Mouse (Mus musculus) ES-Bruce4 (cell line): ENCODE data around the gene Fosl2. TPM values are rescaled to one million over a fixed set of nuclear protein-coding genes. Genes with fewer than 3 reads are reported as not detected.

Experiments used
- H3K27ac ChIP-seq: 2 replicates; pipeline ENCODE4 v1.5.1; 2012; ENCODE audit warnings: low read length, inconsistent platforms; ENCODE audit not compliant: insufficient read depth
- H3K27me3 ChIP-seq: 2 replicates; pipeline ENCODE4 v1.6.1; 2012; ENCODE audit warnings: mild to moderate bottlenecking, low read length, inconsistent platforms; ENCODE audit not compliant: control insufficient read depth, poor library complexity, insufficient read depth, severe bottlenecking
- H3K36me3 ChIP-seq: 2 replicates; pipeline ENCODE4 v1.6.1; 2012; ENCODE audit warnings: inconsistent platforms, mild to moderate bottlenecking, low read length, moderate library complexity; ENCODE audit not compliant: control insufficient read depth, poor library complexity, insufficient read depth, severe bottlenecking
- H3K4me1 ChIP-seq: one replicate; pipeline ENCODE4 v1.8.1; 2011; ENCODE audit warnings: low read length; ENCODE audit not compliant: control insufficient read depth, insufficient read depth
- H3K4me3 ChIP-seq: 2 replicates; pipeline ENCODE4 v1.5.1; 2011; ENCODE audit warnings: low read depth, mild to moderate bottlenecking, low read length
- H3K9ac ChIP-seq: 2 replicates; pipeline ENCODE4 v1.6.1; 2012; ENCODE audit warnings: low read depth, mild to moderate bottlenecking, inconsistent platforms; ENCODE audit not compliant: poor library complexity, severe bottlenecking
- H3K9me3 ChIP-seq: replicated peaks from 2 replicates; pipeline ENCODE4 v1.6.1; 2012; ENCODE audit warnings: mild to moderate bottlenecking, low read length, inconsistent platforms; ENCODE audit not compliant: control insufficient read depth, poor library complexity, insufficient read depth, severe bottlenecking
- CTCF ChIP-seq: IDR thresholded peaks from one replicate; pipeline ENCODE4 v1.8.1; 2011; ENCODE audit warnings: low read depth, low read length
- EP300 ChIP-seq: IDR thresholded peaks from 2 replicates; pipeline ENCODE4 v1.6.1; 2011; ENCODE audit warnings: low read depth, low read length; ENCODE audit not compliant: insufficient read depth
- POLR2A ChIP-seq: IDR thresholded peaks from one replicate; pipeline ENCODE4 v1.8.1; 2011; ENCODE audit warnings: low read length; ENCODE audit not compliant: insufficient read depth
- polyA plus RNA-seq: library from polyadenylated mRNA; stranded (reverse); fragments of >200 nt; gene quantifications from 2 replicates; pipeline ENCODE4 v1.2.4, GENCODE M21; 2011; ENCODE audit warnings: low read depth; ENCODE audit not compliant: missing spikeins, insufficient read depth, insufficient read length

Gene Fosl2
- polyA plus RNA-seq, 1 experiment: 20.1 TPM

DNA sequence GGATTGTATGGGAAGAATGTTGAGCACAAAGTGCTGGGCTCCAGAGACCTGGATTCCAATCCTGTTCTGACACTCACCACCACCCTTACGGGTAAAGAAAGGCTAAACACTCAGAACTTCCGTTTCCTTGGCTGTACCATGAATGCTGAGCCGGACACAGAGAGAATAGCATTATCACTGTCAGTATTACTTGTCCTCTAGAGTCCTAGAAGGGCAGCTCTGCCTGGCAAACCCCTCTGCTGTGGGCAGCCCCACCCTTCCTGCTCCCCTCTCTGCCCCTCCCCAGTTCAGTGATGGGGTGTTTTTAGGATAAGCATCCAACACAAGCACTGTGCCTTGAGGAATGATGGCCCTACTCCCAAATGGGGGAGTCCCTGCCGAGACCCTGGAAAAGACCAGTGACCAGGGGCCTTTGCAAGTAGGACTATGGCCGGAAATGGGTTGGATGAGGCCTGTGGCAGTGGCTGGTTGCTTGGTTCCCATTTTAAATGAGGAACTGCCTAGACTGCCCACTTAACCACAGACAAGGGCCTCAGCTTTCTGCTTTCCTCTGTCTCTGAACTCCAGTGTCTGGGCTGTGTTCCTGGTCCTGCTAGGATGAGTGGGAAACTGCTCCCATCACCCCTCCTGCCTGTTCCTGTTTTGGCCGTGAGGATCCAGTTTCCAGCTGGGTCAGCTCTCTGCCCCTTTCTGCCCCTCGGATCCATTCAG is 23.2 kb upstream of the Fosl2 start:
- Histone ChIP-seq H3K36me3 (no peaks in the 10 kb centered on the region), H3K4me3 (no peak overlapping the region), H3K9ac (no peak overlapping the region), H3K27me3 (no peaks in the 10 kb centered on the region), H3K9me3 (no peaks in the 10 kb centered on the region), H3K4me1 (no peaks in the 10 kb centered on the region), H3K27ac (no peak overlapping the region)
- TF ChIP-seq CTCF (no peak), EP300 (no peak), POLR2A (no peak)

DNA sequence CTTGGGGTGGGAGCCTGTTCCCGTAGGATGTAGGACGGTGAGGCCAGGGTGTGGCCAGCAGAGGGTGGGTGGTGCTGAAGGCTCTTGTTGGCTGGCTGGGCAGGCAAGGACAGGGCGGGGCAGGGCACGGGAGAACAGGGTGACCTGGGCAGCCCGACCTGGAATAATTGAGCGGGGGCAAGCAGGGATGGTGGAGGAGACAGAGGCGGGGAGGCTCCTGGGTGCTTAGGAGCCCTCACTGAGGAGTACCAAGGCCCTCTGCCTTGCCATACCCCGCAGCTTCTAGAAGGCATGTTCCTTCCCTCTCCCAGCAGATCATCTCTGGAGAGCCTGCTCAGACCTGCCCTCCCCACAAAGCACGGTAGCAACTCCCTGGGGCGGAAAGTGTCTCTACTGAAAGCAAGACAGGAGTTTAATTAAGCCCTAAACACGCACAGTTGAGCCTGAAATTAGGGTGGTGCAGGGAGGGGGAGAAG is 14.7 kb upstream of the Fosl2 start:
- TF ChIP-seq EP300: no peak
- TF ChIP-seq CTCF: no peak
- TF ChIP-seq POLR2A: no peak
- H3K27me3 ChIP-seq: no peaks in the 10 kb centered on the region
- H3K9me3 ChIP-seq: no peaks in the 10 kb centered on the region
- 0 out of 2 replicates have a peak overlapping the region, but pooled peaks have one; percentile 9 for H3K4me3 ChIP-seq
- no peaks in the 10 kb centered on the region for H3K4me1 ChIP-seq
- no peak overlapping the region for H3K27ac ChIP-seq
- H3K9ac ChIP-seq: no peak overlapping the region
- H3K36me3 ChIP-seq: no peaks in the 10 kb centered on the region

DNA sequence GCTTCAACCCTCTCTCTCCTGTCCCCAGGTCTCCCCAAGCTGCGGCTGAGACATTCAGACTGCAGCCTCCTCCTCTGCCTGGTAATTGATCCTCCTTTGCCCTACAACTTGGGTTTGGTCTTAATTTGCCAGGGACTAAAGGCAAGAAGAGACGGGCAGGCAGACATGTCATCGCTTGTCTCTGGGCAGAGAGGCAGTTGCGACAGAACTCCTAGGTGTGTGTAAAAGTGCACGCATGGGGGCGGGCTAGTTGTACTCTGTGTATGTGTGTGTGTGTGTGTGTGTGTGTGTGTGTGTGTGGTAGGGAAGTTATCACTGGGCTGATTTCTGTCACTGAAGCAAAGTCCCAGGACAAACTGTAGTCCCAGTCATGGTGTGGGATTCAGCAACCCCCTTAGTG is 13.7 kb upstream of the Fosl2 start:
- TF ChIP-seq POLR2A (no peak), CTCF (no peak), EP300 (no peak)
- Histone ChIP-seq H3K4me1 (no peaks in the 10 kb centered on the region), H3K9ac (no peak overlapping the region), H3K9me3 (no peaks in the 10 kb centered on the region), H3K27ac (no peak overlapping the region), H3K27me3 (no peaks in the 10 kb centered on the region), H3K36me3 (no peaks in the 10 kb centered on the region), H3K4me3 (no peak overlapping the region)

DNA sequence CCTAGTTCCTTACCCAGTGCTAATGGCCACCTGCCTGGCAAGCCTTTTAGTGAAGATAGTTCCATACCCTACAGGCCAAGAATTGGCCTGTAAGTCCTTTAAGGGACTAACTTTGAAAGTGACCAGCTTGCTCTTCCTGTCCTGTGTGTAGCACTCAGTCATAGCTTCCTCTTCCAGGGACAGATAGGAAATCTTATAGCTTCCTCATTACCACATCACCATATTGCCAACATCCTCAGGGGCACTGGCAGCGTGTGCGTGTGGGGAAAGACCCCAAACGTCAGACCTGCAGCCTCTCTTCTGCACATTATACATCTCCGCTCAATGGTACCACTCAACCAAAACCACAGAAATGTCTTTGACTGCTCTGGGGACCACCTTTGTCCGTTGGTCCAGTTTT is 13.2 kb upstream of the Fosl2 start:
- no peak overlapping the region for H3K4me3 ChIP-seq
- no peaks in the 10 kb centered on the region for H3K9me3 ChIP-seq
- no peaks in the 10 kb centered on the region for H3K4me1 ChIP-seq
- no peaks in the 10 kb centered on the region for H3K36me3 ChIP-seq
- H3K9ac ChIP-seq: no peak overlapping the region
- no peak overlapping the region for H3K27ac ChIP-seq
- TF ChIP-seq POLR2A (no peak), EP300 (no peak), CTCF (no peak)
- no peaks in the 10 kb centered on the region for H3K27me3 ChIP-seq

DNA sequence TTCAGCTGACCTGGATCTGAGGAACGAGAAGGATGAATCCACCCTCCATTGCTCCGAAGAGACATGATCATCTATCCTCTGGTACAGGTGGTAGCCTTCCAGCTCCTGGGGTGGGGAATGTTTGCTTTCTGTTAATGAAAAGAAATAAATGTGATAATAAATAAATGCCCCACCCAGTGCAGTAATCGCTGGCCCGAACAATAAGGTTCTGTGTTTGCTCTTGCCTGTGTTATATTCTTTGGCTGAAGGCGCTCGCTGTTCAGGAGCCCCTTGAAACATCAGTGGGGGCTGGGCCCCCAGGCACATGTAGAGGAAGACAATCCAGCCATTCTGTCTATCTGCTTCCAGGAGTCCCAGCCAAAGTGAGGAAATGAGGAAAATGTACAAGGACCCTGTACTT is 10.6 kb upstream of the Fosl2 start:
- no peaks in the 10 kb centered on the region for H3K4me1 ChIP-seq
- H3K9ac ChIP-seq: no peak overlapping the region
- H3K27me3 ChIP-seq: no peaks in the 10 kb centered on the region
- no peak overlapping the region for H3K4me3 ChIP-seq
- no peak for TF ChIP-seq CTCF
- no peak for TF ChIP-seq POLR2A
- no peaks in the 10 kb centered on the region for H3K36me3 ChIP-seq
- no peaks in the 10 kb centered on the region for H3K9me3 ChIP-seq
- no peak overlapping the region for H3K27ac ChIP-seq

DNA sequence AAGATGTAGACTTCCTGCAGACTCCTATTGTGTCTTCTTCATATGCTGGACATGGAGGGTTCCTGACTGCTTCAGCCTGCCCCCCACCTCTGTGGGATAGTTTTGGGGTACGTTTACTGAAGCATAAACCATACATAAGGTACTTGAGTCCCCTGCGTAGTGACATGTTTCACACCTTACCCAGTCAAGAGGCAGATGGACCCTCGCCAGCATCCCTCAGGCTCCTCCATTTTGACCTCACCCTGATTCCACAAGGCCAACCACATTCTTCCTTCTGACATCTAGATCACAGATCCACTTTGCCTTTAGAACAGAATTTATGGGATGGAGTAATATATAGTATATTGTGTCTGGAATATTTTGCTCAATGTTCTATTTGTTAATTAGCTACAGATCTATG is 8.4 kb upstream of the Fosl2 start:
- H3K36me3 ChIP-seq: no peaks in the 10 kb centered on the region
- H3K9ac ChIP-seq: no peak overlapping the region
- H3K27ac ChIP-seq: no peak overlapping the region
- TF ChIP-seq POLR2A (no peak), EP300 (no peak), CTCF (no peak)
- no peak overlapping the region for H3K4me3 ChIP-seq
- no peaks in the 10 kb centered on the region for H3K4me1 ChIP-seq
- H3K9me3 ChIP-seq: no peaks in the 10 kb centered on the region
- H3K27me3 ChIP-seq: no peaks in the 10 kb centered on the region; the same call in 1 of the 2 replicates
